Mouse (Mus musculus) liver, postnatal 0 days (tissue): Measurements from ENCODE around the gene Ftl1-ps1. TPM values are rescaled to one million over a fixed set of nuclear protein-coding genes. Genes with fewer than 3 reads are reported as not detected.

Source experiments
- ATAC-seq: fragments of 200-750 bp; cut with Nextera tagmentation; 2 replicates; pipeline ENCODE4 v1.8.0; 2017; ENCODE audit warnings: mild to moderate bottlenecking, moderate library complexity
- DNase-seq: peaks from one replicate; pipeline ENCODE4 v3.0.0-alpha.2; 2016
- H3K27ac ChIP-seq: fragments of 300-500 bp; sonication (generic); 2 replicates; pipeline ENCODE4 v1.5.1; 2014; ENCODE audit warnings: antibody characterized with exemption, moderate library complexity, mild to moderate bottlenecking, low read depth
- H3K27me3 ChIP-seq: fragments of 300-500 bp; sonication (generic); 2 replicates; pipeline ENCODE4 v1.6.1; 2014; ENCODE audit warnings: low read length, control low read depth, mixed read lengths; ENCODE audit not compliant: insufficient read depth
- H3K36me3 ChIP-seq: fragments of 300-500 bp; sonication (generic); replicated peaks from 2 replicates; pipeline ENCODE4 v1.6.1; 2014; ENCODE audit warnings: mild to moderate bottlenecking, control low read depth, low read length, moderate library complexity, mixed read lengths; ENCODE audit not compliant: insufficient read depth
- H3K4me1 ChIP-seq: fragments of 300-500 bp; sonication (generic); 2 replicates; pipeline ENCODE4 v1.6.1; 2014; ENCODE audit warnings: antibody characterized with exemption, mild to moderate bottlenecking, control low read depth; ENCODE audit not compliant: insufficient read depth
- H3K4me2 ChIP-seq: fragments of 300-500 bp; sonication (generic); 2 replicates; pipeline ENCODE4 v1.6.1; 2014; ENCODE audit warnings: low read depth, mild to moderate bottlenecking, low read length, moderate library complexity, mixed read lengths
- H3K4me3 ChIP-seq: fragments of 300-500 bp; sonication (generic); 2 replicates; pipeline ENCODE4 v1.5.1; 2014; ENCODE audit warnings: low read depth, low read length
- H3K9ac ChIP-seq: fragments of 300-500 bp; sonication (generic); replicated peaks from 2 replicates; pipeline ENCODE4 v1.6.1; 2014; ENCODE audit warnings: mild to moderate bottlenecking, moderate library complexity
- H3K9me3 ChIP-seq: fragments of 300-500 bp; sonication (generic); 2 replicates; pipeline ENCODE4 v1.6.1; 2016; ENCODE audit warnings: mild to moderate bottlenecking, control low read depth, low read length, mixed read lengths
- CTCF ChIP-seq: sonication (generic); IDR thresholded peaks from 2 replicates; pipeline ENCODE4 v1.5.1; 2016; ENCODE audit warnings: antibody characterized with exemption, low read depth
- EP300 ChIP-seq: IDR thresholded peaks from 2 replicates; pipeline ENCODE4 v1.6.1; 2016; ENCODE audit warnings: antibody characterized with exemption, low read depth, mild to moderate bottlenecking
- WGBS: fragments of 180-500 bp; shearing (Covaris S2); extraction: QIAGEN DNeasy Blood & Tissue Kit; methylation state at CpG from one replicate; pipeline ENCODE4 v1.1.7; 2014; ENCODE audit not compliant: insufficient replicate concordance; 5-methylcytosine and 5-hydroxymethylcytosine counted together
- microRNA counts: library from miRNA; unstranded; fragments of <30 nt; microRNA quantifications from one replicate; lab custom pipeline; 2015
- microRNA-seq: library from miRNA; unstranded; fragments of <30 nt; microRNA quantifications from one replicate; pipeline ENCODE4, GENCODE M21; 2016
- polyA plus RNA-seq: library from polyadenylated mRNA; unstranded; fragments of >200 nt; fragmentation: Nextera tagmentation; extraction: Ambion mirVana; gene quantifications from 2 replicates; pipeline ENCODE4 v1.2.1, GENCODE M21; 2015

Ftl1-ps1 gene
- polyA plus RNA-seq, 1 experiment from 2014 or later, result 125 TPM

DNA sequence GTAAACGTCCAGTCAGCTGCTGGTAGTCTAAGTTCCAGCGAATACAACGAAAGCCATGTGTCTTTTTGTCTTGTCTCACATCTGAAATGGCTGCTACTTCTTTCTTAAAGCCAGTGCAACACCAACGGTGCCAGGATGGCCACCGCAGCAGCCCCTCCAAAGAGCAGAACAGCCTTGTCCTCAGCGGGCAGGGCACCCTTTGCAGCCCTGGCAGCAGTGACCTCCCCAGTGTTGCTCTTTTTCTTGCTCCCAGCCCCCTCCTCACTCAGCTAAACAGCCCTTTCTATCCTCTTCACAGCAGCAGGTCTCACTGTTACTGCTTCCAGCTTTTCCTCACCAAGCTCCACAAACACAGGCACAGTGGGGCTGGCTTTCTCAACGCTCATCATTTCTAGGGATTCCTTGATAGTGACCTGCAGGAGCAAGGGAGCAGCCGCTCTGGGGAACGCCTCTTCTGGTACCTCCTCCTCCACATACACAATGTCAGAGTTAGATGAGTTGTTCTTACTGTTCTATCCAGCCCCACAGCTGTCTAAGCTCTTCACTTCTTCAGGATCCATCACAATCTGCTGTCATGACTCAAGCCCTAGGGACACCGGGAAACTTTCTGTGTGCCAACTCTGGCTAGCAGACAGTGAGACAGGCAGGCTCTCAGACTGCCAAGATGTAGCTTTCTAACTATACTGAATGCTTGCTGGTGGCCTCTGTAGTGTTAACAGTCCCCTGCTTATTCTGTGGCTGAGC is 17.8 kb upstream of the Ftl1-ps1 start:
- WGBS, result 67% methylated on average over 10 of the region's 10 CpGs
- ATAC-seq (no peak), DNase-seq (no peak)
- Histone ChIP-seq H3K4me1 (no peaks in the 10 kb centered on the region), H3K4me2 (no peak overlapping the region), H3K9ac (no peak overlapping the region), H3K27ac (no peak overlapping the region), H3K36me3 (no peaks in the 10 kb centered on the region), H3K9me3 (no peaks in the 10 kb centered on the region), H3K4me3 (no peak overlapping the region), H3K27me3 (no peaks in the 10 kb centered on the region)
- TF ChIP-seq EP300 (no peak), CTCF (no peak)

DNA sequence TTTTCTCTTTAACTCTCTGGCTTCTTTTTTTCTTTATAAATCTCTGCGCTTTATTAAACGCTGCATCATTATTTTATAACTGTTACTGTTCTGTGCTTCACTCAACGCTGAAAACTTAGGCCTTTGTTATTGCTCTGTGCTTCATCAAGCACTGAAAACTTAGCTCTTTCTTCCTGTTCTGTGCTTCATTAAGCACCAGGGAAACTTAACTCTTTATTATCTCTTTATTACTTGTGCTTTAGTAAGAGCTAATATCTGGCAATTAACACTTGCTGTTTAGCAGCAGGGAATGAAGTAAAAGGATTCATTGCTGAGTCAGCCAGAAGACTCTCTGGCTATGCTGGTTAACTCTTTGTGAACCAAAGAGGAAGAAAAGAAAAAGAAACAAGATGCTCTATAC is 17.2 kb upstream of the Ftl1-ps1 start:
- H3K4me2 ChIP-seq, result no peak overlapping the region
- TF ChIP-seq CTCF (no peak), EP300 (no peak)
- no peak overlapping the region for H3K4me3 ChIP-seq
- no peak for DNase-seq
- H3K27ac ChIP-seq, result no peak overlapping the region
- WGBS, result 75% methylated on average over 3 of the region's 3 CpGs
- no peaks in the 10 kb centered on the region for H3K36me3 ChIP-seq
- H3K9me3 ChIP-seq, result no peaks in the 10 kb centered on the region
- H3K27me3 ChIP-seq, result no peaks in the 10 kb centered on the region
- ATAC-seq, result no peak
- no peaks in the 10 kb centered on the region for H3K4me1 ChIP-seq
- no peak overlapping the region for H3K9ac ChIP-seq

DNA sequence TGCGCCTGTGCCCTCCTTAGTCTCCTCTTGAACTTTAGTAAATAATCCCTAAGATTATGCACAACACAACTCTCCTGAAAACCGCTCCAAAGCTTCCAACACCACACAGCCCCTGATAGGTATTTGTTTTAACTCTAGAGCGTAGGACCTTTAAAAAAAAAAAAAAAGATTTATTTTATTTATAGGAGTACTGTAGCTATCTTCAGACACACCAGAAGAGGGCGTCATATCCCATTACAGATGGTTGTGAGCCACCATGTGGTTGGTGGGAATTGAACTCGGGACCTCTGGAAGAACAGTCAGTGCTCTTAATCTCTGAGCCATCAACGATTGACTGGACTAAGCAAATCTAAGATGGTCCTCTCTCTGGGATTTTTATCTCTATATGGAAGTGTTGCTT is 9.8 kb upstream of the Ftl1-ps1 start:
- peak overlapping the region; percentile 68; the same call in 1 of the 2 replicates for H3K4me3 ChIP-seq
- DNase-seq, result no peak
- H3K27me3 ChIP-seq, result no peaks in the 10 kb centered on the region
- 63% methylated on average over 6 of the region's 6 CpGs for WGBS
- H3K9me3 ChIP-seq, result no peaks in the 10 kb centered on the region
- H3K4me1 ChIP-seq, result peaks cover 8% of the 10 kb centered on the region; the same call in 1 of the 2 replicates
- H3K4me2 ChIP-seq, result peak overlapping the region; percentile 79
- no peak overlapping the region for H3K9ac ChIP-seq
- no peak for TF ChIP-seq EP300
- TF ChIP-seq CTCF, result peak; percentile 11; the same call in 1 of the 2 replicates
- no peak for ATAC-seq
- no peak overlapping the region for H3K27ac ChIP-seq
- no peaks in the 10 kb centered on the region for H3K36me3 ChIP-seq

DNA sequence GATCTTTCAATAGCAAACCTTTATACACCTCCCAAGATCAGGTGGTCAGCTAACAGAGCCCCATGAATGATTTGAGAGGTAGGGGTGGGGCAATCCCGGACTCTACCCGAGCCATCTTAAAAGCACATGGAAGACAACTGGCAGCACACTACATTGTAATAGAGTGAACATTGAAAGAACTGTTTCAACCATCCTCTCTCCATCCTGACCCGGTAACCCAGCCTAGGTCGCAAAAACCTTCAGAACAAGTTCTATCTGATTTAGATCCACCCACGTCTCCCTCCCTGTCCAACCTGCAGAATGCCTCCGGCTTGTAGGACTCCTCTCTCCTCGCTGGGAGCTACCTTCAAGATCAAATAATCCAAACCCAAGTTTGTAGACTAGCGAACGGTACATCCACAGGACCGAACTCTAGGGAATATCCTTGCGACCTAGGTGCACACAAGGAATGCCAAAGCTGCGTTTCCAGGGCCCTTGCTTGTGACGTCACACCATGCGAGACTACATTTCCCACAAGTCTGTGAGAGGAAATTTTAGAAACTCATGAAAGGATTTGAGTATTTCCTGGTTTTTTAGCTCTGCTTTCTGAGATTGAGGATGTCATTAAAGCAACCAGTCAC is 9.0 kb upstream of the Ftl1-ps1 start, which contains the start of gene Zfp72:
Gene Zfp72 (minus strand): TSS at position 466 of the 620 bp plus-strand sequence.
- Histone ChIP-seq H3K4me2 (peak within 1 kb of the TSS; percentile 79), H3K9ac (peak within 1 kb of the TSS; percentile 61), H3K27me3 (no peaks in the 10 kb centered on the region), H3K9me3 (no peaks in the 10 kb centered on the region), H3K36me3 (no peaks in the 10 kb centered on the region), H3K27ac (no peak within 1 kb of the TSS), H3K4me3 (peak within 1 kb of the TSS; percentile 68), H3K4me1 (peaks cover 8% of the 10 kb centered on the region; the same call in 1 of the 2 replicates)
- TF ChIP-seq CTCF (no peak), EP300 (no peak)
- ATAC-seq, result peak; percentile 86
- 3% methylated on average over 14 of the region's 14 CpGs for WGBS
- peak; percentile 66 for DNase-seq

DNA sequence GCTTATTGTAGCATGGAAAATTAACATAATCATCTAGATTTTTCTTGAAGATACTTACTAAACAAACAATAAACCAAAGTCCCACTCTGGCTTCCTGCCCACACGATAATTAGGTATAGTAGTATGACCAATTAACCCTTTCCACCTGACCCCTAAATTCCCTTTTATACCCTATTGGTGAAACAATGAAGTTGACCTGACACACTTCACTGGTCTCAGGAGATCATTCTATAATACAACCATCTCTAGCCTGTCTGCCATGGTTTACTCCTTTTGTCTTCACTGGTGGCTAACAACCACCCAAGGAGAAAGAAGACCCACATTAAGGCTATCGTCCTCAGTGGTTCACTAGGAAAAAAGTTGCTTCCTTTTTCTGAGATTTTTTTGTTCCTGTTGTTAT is 8.3 kb upstream of the Ftl1-ps1 start:
- H3K9me3 ChIP-seq, result no peaks in the 10 kb centered on the region
- H3K27ac ChIP-seq, result no peak overlapping the region
- H3K4me3 ChIP-seq, result no peak overlapping the region
- no peak for TF ChIP-seq CTCF
- no peaks in the 10 kb centered on the region for H3K27me3 ChIP-seq
- H3K4me1 ChIP-seq, result peaks cover 8% of the 10 kb centered on the region; the same call in 1 of the 2 replicates
- H3K9ac ChIP-seq, result no peak overlapping the region
- ATAC-seq (no peak), DNase-seq (no peak)
- no peaks in the 10 kb centered on the region for H3K36me3 ChIP-seq
- no peak overlapping the region for H3K4me2 ChIP-seq
- WGBS, result 59% methylated on average over 2 of the region's 2 CpGs

DNA sequence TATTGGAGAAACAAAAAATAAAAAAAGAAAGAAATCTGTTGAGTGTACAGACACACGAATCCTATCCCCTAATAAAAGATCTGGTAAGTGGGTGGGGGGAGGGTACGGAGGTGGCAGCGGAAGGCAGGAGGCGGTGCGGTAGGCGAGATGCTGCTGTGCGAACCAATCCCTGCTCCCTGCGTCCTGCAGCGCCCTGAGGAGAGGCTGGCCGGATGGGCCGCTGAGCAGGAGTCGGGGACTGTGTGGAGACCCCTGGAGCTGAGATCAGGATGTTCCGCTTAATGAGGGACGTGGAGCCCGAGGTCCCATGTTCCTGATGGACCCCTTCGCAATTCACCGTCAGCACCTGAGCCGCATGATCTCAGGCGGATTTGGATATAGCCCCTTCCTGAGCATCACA is 40.4 kb downstream of the Ftl1-ps1 start:
- Histone ChIP-seq H3K9me3 (peaks cover 16% of the 10 kb centered on the region), H3K36me3 (no peaks in the 10 kb centered on the region), H3K4me1 (no peaks in the 10 kb centered on the region), H3K9ac (no peak overlapping the region), H3K27me3 (no peaks in the 10 kb centered on the region), H3K4me2 (no peak overlapping the region), H3K4me3 (no peak overlapping the region), H3K27ac (no peak overlapping the region)
- 26% methylated on average over 19 of the region's 19 CpGs for WGBS
- ATAC-seq, result no peak
- TF ChIP-seq CTCF (no peak), EP300 (no peak)
- no peak for DNase-seq

MicroRNAs within 50 kb of the gene (microRNA counts, 519-probe panel; counts per million panel counts)
- not detected for microRNA mmu-miR-692 (lab: Ali Mortazavi, UCI)

Small RNA genes within 50 kb of the gene (microRNA-seq; reads per million reads assigned to microRNA genes)
- not detected for gene Mir692-3

Other genes with a start within 250 kb of the Ftl1-ps1 start
- 15.7 and 19.6 TPM in 2 replicates for gene Exoc3, start 191.0 kb upstream of the Ftl1-ps1 start, polyA plus RNA-seq
- 0.21 and 0.36 TPM in 2 replicates for gene Ahrr, start 107.4 kb upstream of the Ftl1-ps1 start, polyA plus RNA-seq
- gene Pdcd6, start 82.1 kb upstream of the Ftl1-ps1 start, polyA plus RNA-seq, result 83.1 and 86.2 TPM in 2 replicates
- 139 and 154 TPM in 2 replicates for gene Sdha, start 49.4 kb upstream of the Ftl1-ps1 start, polyA plus RNA-seq
- 14.3 and 14.8 TPM in 2 replicates for gene Ccdc127, start 49.4 kb upstream of the Ftl1-ps1 start, polyA plus RNA-seq
- not detected in 2 replicates for gene Lrrc14b, start 35.7 kb upstream of the Ftl1-ps1 start, polyA plus RNA-seq
- gene Zfp72, start 8.9 kb upstream of the Ftl1-ps1 start, polyA plus RNA-seq, result 0.60 and 0.70 TPM in 2 replicates
- 7.7 and 8.0 TPM in 2 replicates for gene Zfp825, start 94.3 kb downstream of the Ftl1-ps1 start, polyA plus RNA-seq
- gene Erap1, start 239.9 kb downstream of the Ftl1-ps1 start, polyA plus RNA-seq, result 28.5 and 34.2 TPM in 2 replicates